Mouse (Mus musculus) heart, adult 8-10 months (tissue): ENCODE results near the gene E130218I03Rik. TPM values are rescaled to one million over a fixed set of nuclear protein-coding genes. Genes with fewer than 3 reads are reported as not detected.

Experiments
- DNase-seq: peaks from one replicate; pipeline ENCODE4 v3.0.0; 2022; ENCODE audit warnings: low spot score
- total RNA-seq, 4 experiments: library from RNA; stranded (reverse); gene quantifications; 2 replicates each; pipeline ENCODE4 v1.2.4; 2022

The E130218I03Rik gene
- total RNA-seq, 4 experiments from 2014 or later, result not detected

DNA sequence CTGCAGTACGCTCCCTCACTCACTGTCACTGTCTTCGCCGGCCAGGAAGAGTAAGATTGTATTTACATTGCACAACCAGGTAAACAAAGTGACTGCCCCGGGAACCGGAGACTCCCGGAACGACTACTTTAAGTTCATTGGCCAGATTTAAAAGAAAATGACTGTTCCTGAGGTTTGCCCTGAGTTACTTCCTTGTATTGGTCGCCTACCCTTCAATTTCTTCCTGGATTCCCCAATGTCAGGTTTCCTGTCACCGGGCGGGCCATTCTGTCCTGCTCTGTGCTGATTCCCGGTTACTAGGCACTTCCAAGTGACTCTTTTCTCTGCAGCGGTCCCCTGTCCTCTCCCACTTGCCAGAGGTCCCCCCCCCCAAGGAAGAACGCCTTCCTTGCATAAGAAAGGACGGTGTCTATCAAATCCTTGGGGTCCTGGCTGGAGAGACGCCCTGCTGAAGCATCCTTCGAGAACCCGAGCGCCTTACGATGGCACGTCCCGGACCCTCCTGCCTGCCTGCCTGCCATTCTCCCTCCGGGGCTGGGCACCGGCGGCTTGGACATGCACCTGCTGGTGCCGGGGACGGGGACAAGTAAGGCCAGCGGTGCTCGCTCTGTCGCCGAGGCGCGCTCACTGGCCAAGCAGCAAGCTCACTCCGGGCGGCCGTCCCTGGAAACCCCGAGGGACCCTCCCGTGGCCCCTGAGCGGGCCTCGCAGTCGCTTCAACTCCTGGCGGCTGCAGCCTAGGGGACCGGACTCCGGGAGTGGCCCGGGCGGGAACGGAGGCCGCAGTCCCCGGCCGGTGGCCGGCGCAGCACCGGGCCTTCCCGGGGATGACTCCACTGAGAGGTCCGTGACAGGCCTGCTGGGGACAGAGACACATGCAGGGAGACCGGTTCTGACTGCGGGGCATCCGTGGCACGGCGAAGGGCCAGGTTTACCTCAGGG is 43.0 kb downstream of the E130218I03Rik start:
- no peak for DNase-seq

DNA sequence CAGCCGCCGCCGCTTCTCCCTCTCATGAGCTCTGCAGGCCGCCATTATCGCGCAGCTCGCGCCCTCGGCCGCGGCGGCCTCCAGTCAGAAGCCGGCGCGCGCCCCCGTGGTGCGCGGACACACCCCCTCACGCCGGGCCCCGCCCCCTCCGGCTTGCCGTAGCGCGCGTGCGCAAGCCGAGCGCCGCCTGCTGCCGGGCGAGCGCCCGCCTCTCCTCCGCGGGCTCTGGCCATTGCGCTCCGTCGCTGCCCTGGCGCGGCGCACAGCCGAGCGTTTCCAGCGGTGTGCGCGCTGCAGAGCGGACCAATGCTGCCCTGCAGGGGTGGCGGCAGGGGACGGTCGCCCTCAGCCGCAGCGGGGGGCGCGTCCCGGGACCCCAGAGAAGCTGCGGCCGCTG is 43.7 kb downstream of the E130218I03Rik start:
- peak; percentile 93 for DNase-seq

DNA sequence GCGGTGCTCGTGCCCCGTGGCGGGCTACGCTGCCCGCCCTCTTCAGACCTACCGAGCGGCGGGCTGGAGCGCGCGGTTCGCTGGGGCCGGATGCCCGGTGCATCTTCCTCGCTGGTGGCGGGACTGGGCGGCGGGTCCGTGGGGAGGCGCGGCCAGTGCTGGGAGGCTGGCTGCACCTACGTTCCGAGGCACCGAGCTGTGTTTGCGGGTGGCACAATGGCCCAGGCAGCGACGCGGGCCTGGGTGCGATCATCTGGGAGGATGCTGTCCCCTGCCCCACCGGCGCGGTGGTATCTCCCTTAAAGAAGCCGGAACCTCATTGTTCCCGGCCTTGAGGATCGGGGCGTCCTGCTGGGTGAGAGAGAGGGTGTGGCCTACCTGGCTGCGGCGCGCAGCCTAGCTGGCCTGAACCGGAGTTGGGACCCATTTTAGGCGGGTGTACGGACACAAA is 44.1 kb downstream of the E130218I03Rik start, which contains the start of gene Pdik1l:
Pdik1l (minus strand) TSS at position 321 of the 451 bp plus-strand sequence.
- DNase-seq, result peak; percentile 63

DNA sequence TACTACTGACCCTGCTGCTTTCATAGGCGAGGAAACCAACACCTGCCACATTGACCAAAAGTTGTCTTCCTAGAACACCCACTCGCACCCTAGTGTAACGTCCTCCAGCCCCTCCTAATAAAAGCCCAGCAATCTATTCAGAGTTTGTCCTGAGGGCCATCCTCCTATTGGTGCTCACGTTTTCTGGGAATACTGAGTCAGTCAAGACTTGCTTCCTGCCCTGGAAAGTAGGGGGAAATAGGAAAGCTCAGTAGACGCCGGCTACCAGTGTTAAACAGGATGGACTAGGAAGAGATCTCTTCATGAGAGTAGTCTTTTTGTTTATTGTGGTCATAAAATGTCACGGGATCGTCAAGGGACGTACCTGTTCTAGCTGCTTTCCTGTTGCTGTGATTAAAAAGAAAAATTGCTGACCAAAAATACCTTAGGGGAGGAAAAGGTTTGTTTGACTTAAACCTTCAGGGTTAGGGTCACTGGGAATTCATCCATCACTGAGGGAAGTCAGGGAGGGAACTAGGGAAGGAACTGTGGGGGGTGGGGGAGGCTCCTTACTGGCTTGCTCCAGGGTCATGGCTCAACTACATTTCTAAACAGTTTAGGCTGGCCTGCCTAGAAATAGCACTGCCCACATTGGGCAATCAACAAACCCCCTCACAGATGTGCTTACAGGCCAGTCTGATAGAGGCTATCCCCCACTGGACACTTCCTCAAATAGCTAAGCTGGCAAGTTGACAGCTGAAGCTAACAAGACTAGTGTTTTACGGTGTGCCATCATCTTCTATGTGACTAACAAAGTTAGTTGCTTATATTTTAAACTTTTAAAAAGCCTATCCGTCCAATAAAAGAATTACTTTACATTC is 45.2 kb downstream of the E130218I03Rik start:
- no peak for DNase-seq

DNA sequence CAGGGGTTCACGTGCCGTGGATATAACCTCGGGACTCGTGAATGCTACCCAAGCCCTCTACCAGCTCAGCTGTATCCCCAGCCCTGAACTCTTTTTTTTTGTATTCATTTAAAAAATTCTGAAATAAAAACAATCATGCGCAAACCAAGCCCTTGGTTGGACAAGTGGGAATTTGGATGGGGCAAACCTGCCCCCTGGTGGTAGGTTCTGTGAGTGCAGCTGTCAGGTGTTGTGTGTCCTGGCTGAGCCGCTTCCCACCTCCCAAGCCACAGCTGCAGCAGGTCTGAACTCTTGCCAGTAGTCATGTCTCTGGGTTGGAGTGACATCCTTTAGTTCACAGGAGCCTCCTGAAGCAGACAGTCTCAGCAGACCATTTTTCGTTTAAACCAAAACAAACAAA is 48.6 kb downstream of the E130218I03Rik start:
- peak; percentile 65 for DNase-seq

DNA sequence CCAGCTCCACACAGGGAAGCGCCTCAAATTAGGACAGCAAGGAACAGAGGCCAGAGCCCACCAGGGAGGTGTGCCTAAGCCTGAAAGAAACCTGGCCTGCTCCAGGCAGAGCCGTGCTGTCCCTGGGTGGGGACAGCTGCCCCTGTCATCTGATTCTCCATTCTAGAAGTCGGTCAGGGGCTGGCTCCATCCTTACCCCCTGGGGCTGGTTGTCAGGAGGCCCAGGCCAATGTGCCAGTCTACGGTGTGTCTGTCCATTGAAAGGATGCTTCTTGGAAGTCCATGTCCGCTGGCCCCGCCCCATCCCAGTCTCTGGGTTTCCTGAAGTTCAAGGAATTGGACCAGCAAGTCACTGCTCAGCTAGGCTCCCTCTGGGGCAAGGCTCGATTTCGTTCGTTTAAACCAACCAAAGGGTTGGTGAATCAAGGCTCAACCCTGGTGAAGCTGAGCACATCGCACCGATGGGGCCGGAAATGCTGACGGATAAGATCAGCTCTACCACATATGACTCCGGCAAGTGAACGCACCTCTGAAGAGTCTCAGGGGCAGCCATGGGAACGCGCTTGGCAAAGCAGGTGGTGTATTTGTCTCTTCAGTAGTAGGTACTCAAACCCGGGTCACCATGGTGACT is 49.7 kb downstream of the E130218I03Rik start:
- DNase-seq, result no peak

DNA sequence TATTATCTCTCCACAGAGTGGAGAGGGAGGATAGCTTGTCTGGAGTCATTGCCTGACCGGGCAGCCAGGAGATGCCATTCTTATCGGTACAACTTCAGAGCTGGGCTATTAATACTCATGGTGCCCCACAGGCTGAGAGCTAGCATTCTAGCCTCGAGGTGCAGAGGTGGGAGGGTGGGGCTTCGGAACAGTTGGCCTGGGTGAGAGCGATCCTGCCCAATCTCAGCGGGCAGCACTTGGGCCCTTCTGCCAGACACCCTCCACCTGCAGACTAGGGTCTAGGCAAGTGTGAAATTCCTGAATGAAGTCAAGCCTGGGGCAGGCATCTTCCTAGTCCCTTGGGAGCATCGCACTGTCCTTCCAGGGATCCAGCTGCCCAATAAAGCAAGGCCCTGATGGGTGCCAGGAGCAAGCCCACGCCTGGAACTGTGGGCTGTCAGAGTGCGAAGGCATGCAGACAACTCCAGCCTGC is 50.3 kb downstream of the E130218I03Rik start:
- DNase-seq, result peak; percentile 59

Other genes starting within 250 kb of the E130218I03Rik start
- gene Dhdds, start 242.7 kb upstream of the E130218I03Rik start, total RNA-seq, result 10 to 100 TPM; 33.6 to 44.8 (median 36.3) TPM
- not detected for gene Lin28a, start 224.8 kb upstream of the E130218I03Rik start, total RNA-seq
- gene Zfp683, start 189.8 kb upstream of the E130218I03Rik start, total RNA-seq, result not detected
- gene Crybg2, start 182.8 kb upstream of the E130218I03Rik start, total RNA-seq, result under 1 TPM in 1 of 4 experiments, not detected in 3; 0.50 TPM
- gene Cd52, start 148.6 kb upstream of the E130218I03Rik start, total RNA-seq, result 1 to 10 TPM; 1.6 to 4.8 (median 2.7) TPM
- 1 to 10 TPM; 1.5 to 3.5 (median 2.5) TPM for gene Ubxn11, start 141.1 kb upstream of the E130218I03Rik start, total RNA-seq
- gene Sh3bgrl3, start 114.9 kb upstream of the E130218I03Rik start, total RNA-seq, result 10 to 100 TPM; 31.3 to 41.3 (median 35.0) TPM
- 10 to 100 TPM; 58.4 to 62.7 (median 60.5) TPM for gene Cep85, start 56.5 kb upstream of the E130218I03Rik start, total RNA-seq
- gene Gm7534, start 40.7 kb upstream of the E130218I03Rik start, total RNA-seq, result not detected
- gene Catsper4, start 16.3 kb upstream of the E130218I03Rik start, total RNA-seq, result under 1 TPM in 1 of 4 experiments, not detected in 3; 0.14 TPM
- 1 to 10 TPM; 7.5 to 9.2 (median 8.5) TPM for gene Cnksr1, start 5.3 kb upstream of the E130218I03Rik start, total RNA-seq
- gene Zfp593, start 1.9 kb downstream of the E130218I03Rik start, total RNA-seq, result 1 to 10 TPM; 3.8 to 4.3 (median 4.0) TPM
- gene Gm30191, start 3.3 kb downstream of the E130218I03Rik start, total RNA-seq, result not detected
- gene Grrp1, start 10.4 kb downstream of the E130218I03Rik start, total RNA-seq, result 1 to 10 TPM; 6.1 to 8.0 (median 7.3) TPM
- 1 to 10 TPM; 6.2 to 7.6 (median 6.7) TPM for gene Pdik1l, start 44.2 kb downstream of the E130218I03Rik start, total RNA-seq
- gene Trim63, start 71.5 kb downstream of the E130218I03Rik start, total RNA-seq, result 100 to 1,000 TPM; 164 to 261 (median 195) TPM
- gene Slc30a2, start 99.5 kb downstream of the E130218I03Rik start, total RNA-seq, result under 1 TPM; 0.32 to 0.94 (median 0.55) TPM
- 10 to 100 TPM; 20.5 to 28.9 (median 23.9) TPM for gene Extl1, start 140.2 kb downstream of the E130218I03Rik start, total RNA-seq
- gene Pafah2, start 152.7 kb downstream of the E130218I03Rik start, total RNA-seq, result 10 to 100 TPM in 1 of 4 experiments, 1 to 10 TPM in 3; 6.8 to 10.7 (median 9.1) TPM
- 10 to 100 TPM; 20.8 to 26.2 (median 22.0) TPM for gene Stmn1, start 224.7 kb downstream of the E130218I03Rik start, total RNA-seq